Mouse (Mus musculus): ENCODE results near the gene Trit1. TPM values are rescaled to one million over a fixed set of nuclear protein-coding genes. Genes with fewer than 3 reads are reported as not detected.
"Not testable (repeated sequence)": the region's sequence is repeated elsewhere in the genome, so short reads cannot be mapped to it uniquely, and the experiment has no call there.

The Trit1 gene
- total and polyA plus RNA-seq, 2 experiments from 2014 or later, result 22.1 to 23.7 TPM

- no peaks in the 10 kb centered on the region for H3K4me1 ChIP-seq (ENCODE audit: insufficient read depth)
- H3K4me3 ChIP-seq (ENCODE audit: low read depth, low read length), result no peak overlapping the region
- peak; percentile 96 for ATAC-seq
- WGBS, result 29% methylated on average over 8 of the region's 8 CpGs
- H3K4me2 ChIP-seq (ENCODE audit: low read depth), result no peak overlapping the region
- H3K9ac ChIP-seq, result no peak overlapping the region
- no peak overlapping the region for H3K27ac ChIP-seq (ENCODE audit: low read depth, low read length)
- H3K9me3 ChIP-seq (ENCODE audit: low read length), result no peaks in the 10 kb centered on the region
- peaks cover 9% of the 10 kb centered on the region for H3K27me3 ChIP-seq (ENCODE audit: insufficient read depth, low read length)
- peak; percentile 96 for TF ChIP-seq CTCF (IDR thresholded peaks at IDR 0.05; ENCODE audit: low read depth)
- H3K36me3 ChIP-seq (ENCODE audit: insufficient read depth), result no peaks in the 10 kb centered on the region
- peak; percentile 87 for DNase-seq
Observed at GRCm38 (mm10) chr4:122985110-122985509, 31.3 kb upstream of the Trit1 start.

GRCm38 (mm10) chr4:122987421-122987820, 29.0 kb upstream of the Trit1 start:
- 91% methylated on average over 4 of the region's 4 CpGs for WGBS
- Histone ChIP-seq H3K9ac (no peak overlapping the region), H3K9me3 (ENCODE audit: low read length) (no peaks in the 10 kb centered on the region), H3K36me3 (ENCODE audit: insufficient read depth) (no peaks in the 10 kb centered on the region), H3K27me3 (ENCODE audit: insufficient read depth, low read length) (peaks cover 5% of the 10 kb centered on the region), H3K4me1 (ENCODE audit: insufficient read depth) (no peaks in the 10 kb centered on the region), H3K27ac (ENCODE audit: low read depth, low read length) (no peak overlapping the region), H3K4me2 (ENCODE audit: low read depth) (no peak overlapping the region), H3K4me3 (ENCODE audit: low read depth, low read length) (no peak overlapping the region)
- no peak for TF ChIP-seq CTCF (IDR thresholded peaks at IDR 0.05; ENCODE audit: low read depth)
- DNase-seq (no peak), ATAC-seq (no peak)

- H3K27ac ChIP-seq (ENCODE audit: low read depth, low read length); ATAC-seq; H3K4me2 ChIP-seq (ENCODE audit: low read depth); H3K4me1 ChIP-seq (ENCODE audit: insufficient read depth); H3K4me3 ChIP-seq (ENCODE audit: low read depth, low read length); H3K36me3 ChIP-seq (ENCODE audit: insufficient read depth); DNase-seq; H3K27me3 ChIP-seq (ENCODE audit: insufficient read depth, low read length); H3K9me3 ChIP-seq (ENCODE audit: low read length); H3K9ac ChIP-seq: not testable (repeated sequence)
- peak; percentile 67 for TF ChIP-seq CTCF (IDR thresholded peaks at IDR 0.05; ENCODE audit: low read depth)
- 59% methylated on average over 3 of the region's 3 CpGs for WGBS
Observed at GRCm38 (mm10) chr4:122988004-122988403, 28.4 kb upstream of the Trit1 start.

- 0 out of 2 replicates have a peak, but pooled peaks cover 8% of the 10 kb centered on the region for H3K4me1 ChIP-seq (ENCODE audit: insufficient read depth)
- ATAC-seq, result no peak
- no peak overlapping the region for H3K4me3 ChIP-seq (ENCODE audit: low read depth, low read length)
- H3K9ac ChIP-seq, result no peak overlapping the region
- no peaks in the 10 kb centered on the region for H3K9me3 ChIP-seq (ENCODE audit: low read length)
- DNase-seq, result no peak
- H3K27me3 ChIP-seq (ENCODE audit: insufficient read depth, low read length), result no peaks in the 10 kb centered on the region
- H3K27ac ChIP-seq (ENCODE audit: low read depth, low read length), result no peak overlapping the region
- 84% methylated on average over 1 of the region's 1 CpGs for WGBS
- no peak overlapping the region for H3K4me2 ChIP-seq (ENCODE audit: low read depth)
- no peak for TF ChIP-seq CTCF (IDR thresholded peaks at IDR 0.05; ENCODE audit: low read depth)
- H3K36me3 ChIP-seq (ENCODE audit: insufficient read depth), result no peaks in the 10 kb centered on the region
Observed at GRCm38 (mm10) chr4:122991177-122991576, 25.2 kb upstream of the Trit1 start.

- ATAC-seq, result no peak
- no peak overlapping the region for H3K4me2 ChIP-seq (ENCODE audit: low read depth)
- H3K27ac ChIP-seq (ENCODE audit: low read depth, low read length), result no peak overlapping the region
- H3K4me3 ChIP-seq (ENCODE audit: low read depth, low read length), result no peak overlapping the region
- H3K4me1 ChIP-seq (ENCODE audit: insufficient read depth), result 0 out of 2 replicates have a peak, but pooled peaks cover 8% of the 10 kb centered on the region
- no peak for TF ChIP-seq CTCF (IDR thresholded peaks at IDR 0.05; ENCODE audit: low read depth)
- no peaks in the 10 kb centered on the region for H3K36me3 ChIP-seq (ENCODE audit: insufficient read depth)
- DNase-seq, result no peak
- no peaks in the 10 kb centered on the region for H3K27me3 ChIP-seq (ENCODE audit: insufficient read depth, low read length)
- 71% methylated on average over 3 of the region's 3 CpGs for WGBS
- H3K9ac ChIP-seq, result no peak overlapping the region
- H3K9me3 ChIP-seq (ENCODE audit: low read length), result no peaks in the 10 kb centered on the region
Observed at GRCm38 (mm10) chr4:122992276-122992675, 24.1 kb upstream of the Trit1 start.

- DNase-seq, result peak; percentile 97
- Histone ChIP-seq H3K27ac (ENCODE audit: low read depth, low read length) (peak within 1 kb of the TSS; percentile 94), H3K9ac (peak within 1 kb of the TSS; percentile 87), H3K4me3 (ENCODE audit: low read depth, low read length) (peak within 1 kb of the TSS; percentile 90), H3K4me2 (ENCODE audit: low read depth) (peak within 1 kb of the TSS; percentile 69), H3K4me1 (ENCODE audit: insufficient read depth) (peaks cover 22% of the 10 kb centered on the region), H3K27me3 (ENCODE audit: insufficient read depth, low read length) (no peaks in the 10 kb centered on the region), H3K36me3 (ENCODE audit: insufficient read depth) (peaks cover 7% of the 10 kb centered on the region; the same call in 1 of the 2 replicates), H3K9me3 (ENCODE audit: low read length) (no peaks in the 10 kb centered on the region)
- peak; percentile 85 for ATAC-seq
- 2% methylated on average over 58 of the region's 69 CpGs for WGBS
- TF ChIP-seq CTCF (IDR thresholded peaks at IDR 0.05; ENCODE audit: low read depth), result peak; percentile 89
Observed at GRCm38 (mm10) chr4:122995404-122996220, 20.8 kb upstream of the Trit1 start, which contains the start of gene Mycl. TSS of gene Mycl (plus strand) at chr4:122995652.

- Histone ChIP-seq H3K9me3 (ENCODE audit: low read length) (no peaks in the 10 kb centered on the region), H3K36me3 (ENCODE audit: insufficient read depth) (peaks cover 8% of the 10 kb centered on the region; the same call in 1 of the 2 replicates), H3K4me3 (ENCODE audit: low read depth, low read length) (peak overlapping the region; percentile 90), H3K4me1 (ENCODE audit: insufficient read depth) (peaks cover 22% of the 10 kb centered on the region), H3K27me3 (ENCODE audit: insufficient read depth, low read length) (no peaks in the 10 kb centered on the region), H3K27ac (ENCODE audit: low read depth, low read length) (peak overlapping the region; percentile 94), H3K9ac (peak overlapping the region; percentile 87), H3K4me2 (ENCODE audit: low read depth) (peak overlapping the region; percentile 69)
- TF ChIP-seq CTCF (IDR thresholded peaks at IDR 0.05; ENCODE audit: low read depth), result no peak
- DNase-seq, result no peak
- WGBS, result under 1% methylated on average over 32 of the region's 32 CpGs
- ATAC-seq, result peak; percentile 7
Observed at GRCm38 (mm10) chr4:122996221-122996617, 20.2 kb upstream of the Trit1 start.
